Mouse (Mus musculus) hindbrain, embryonic 11.5 days (tissue): ENCODE data around the gene Cd68. TPM values are rescaled to one million over a fixed set of nuclear protein-coding genes. Genes with fewer than 3 reads are reported as not detected.

ENCODE experiments used
- ATAC-seq: fragments of 200-750 bp; cut with Nextera tagmentation; 2 replicates; pipeline ENCODE4 v1.8.0; 2017; ENCODE audit warnings: mild to moderate bottlenecking, moderate TSS enrichment, moderate library complexity; ENCODE audit not compliant: low FRiP score
- DNase-seq: peaks from one replicate; pipeline ENCODE4 v3.0.0-alpha.2; 2015; ENCODE audit warnings: low spot score
- H3K27ac ChIP-seq: fragments of 300-500 bp; sonication (generic); 2 replicates; pipeline ENCODE4 v1.5.1; 2014; ENCODE audit warnings: mild to moderate bottlenecking, low read depth, low read length
- H3K27me3 ChIP-seq: fragments of 300-500 bp; sonication (generic); 2 replicates; pipeline ENCODE4 v1.6.1; 2014; ENCODE audit warnings: mild to moderate bottlenecking, low read length, moderate library complexity, mixed read lengths; ENCODE audit not compliant: control insufficient read depth, insufficient read depth
- H3K36me3 ChIP-seq: fragments of 300-500 bp; sonication (generic); 2 replicates; pipeline ENCODE4 v1.6.1; 2014; ENCODE audit warnings: mild to moderate bottlenecking, low read length, moderate library complexity, mixed read lengths; ENCODE audit not compliant: control insufficient read depth, insufficient read depth
- H3K4me1 ChIP-seq: fragments of 300-500 bp; sonication (generic); replicated peaks from 2 replicates; pipeline ENCODE4 v1.6.1; 2014; ENCODE audit warnings: low read length, mixed read lengths; ENCODE audit not compliant: control insufficient read depth, insufficient read depth
- H3K4me2 ChIP-seq: fragments of 300-500 bp; sonication (generic); replicated peaks from 2 replicates; pipeline ENCODE4 v1.6.1; 2014; ENCODE audit warnings: mild to moderate bottlenecking, low read depth, low read length
- H3K4me3 ChIP-seq: fragments of 300-500 bp; sonication (generic); 2 replicates; pipeline ENCODE4 v1.5.1; 2014; ENCODE audit warnings: low read depth, low read length
- H3K9ac ChIP-seq: fragments of 300-500 bp; sonication (generic); 2 replicates; pipeline ENCODE4 v1.6.1; 2014; ENCODE audit warnings: low read depth, low read length
- H3K9me3 ChIP-seq: fragments of 300-500 bp; sonication (generic); 2 replicates; pipeline ENCODE4 v1.6.1; 2016; ENCODE audit warnings: low read length; ENCODE audit not compliant: control insufficient read depth
- WGBS: fragments of 180-500 bp; shearing (Covaris S2); extraction: QIAGEN DNeasy Blood & Tissue Kit; methylation state at CpG from one replicate; pipeline ENCODE4 v1.1.7; 2014; 5-methylcytosine and 5-hydroxymethylcytosine counted together
- polyA plus RNA-seq: library from polyadenylated mRNA; unstranded; fragments of >200 nt; fragmentation: Nextera tagmentation; extraction: Ambion mirVana; gene quantifications from 2 replicates; pipeline ENCODE4 v1.2.1, GENCODE M21; 2014

Gene Cd68
- polyA plus RNA-seq, 1 experiment from 2014 or later = 8.2 TPM

- 82% methylated on average over 10 of the region's 10 CpGs for WGBS
- Histone ChIP-seq H3K27me3 (no peaks in the 10 kb centered on the region), H3K27ac (peak overlapping the region; percentile 14; the same call in 1 of the 2 replicates), H3K9me3 (no peaks in the 10 kb centered on the region), H3K4me1 (no peaks in the 10 kb centered on the region; the same call in 1 of the 2 replicates), H3K9ac (no peak overlapping the region), H3K36me3 (peaks cover 11% of the 10 kb centered on the region), H3K4me2 (no peak overlapping the region), H3K4me3 (no peak overlapping the region)
- peak; percentile 80 for DNase-seq
- ATAC-seq = no peak
These were observed 9.1 kb downstream of the Cd68 start for GRCm38 (mm10) chr11:69656617-69657461.

GRCm38 (mm10) chr11:69656065-69656455 is 9.9 kb downstream of the Cd68 start:
- WGBS = 77% methylated on average over 5 of the region's 5 CpGs
- Histone ChIP-seq H3K36me3 (peaks cover 15% of the 10 kb centered on the region), H3K27ac (no peak overlapping the region), H3K4me2 (no peak overlapping the region), H3K4me1 (no peaks in the 10 kb centered on the region; the same call in 1 of the 2 replicates), H3K27me3 (no peaks in the 10 kb centered on the region), H3K9ac (no peak overlapping the region), H3K4me3 (no peak overlapping the region), H3K9me3 (no peaks in the 10 kb centered on the region)
- DNase-seq (no peak), ATAC-seq (no peak)

- peak; percentile 87 for DNase-seq
- Histone ChIP-seq H3K36me3 (peaks cover 21% of the 10 kb centered on the region), H3K4me3 (peak within 1 kb of the TSS; percentile 14; the same call in 1 of the 2 replicates), H3K27ac (no peak within 1 kb of the TSS), H3K27me3 (no peaks in the 10 kb centered on the region), H3K9me3 (no peaks in the 10 kb centered on the region), H3K4me1 (no peaks in the 10 kb centered on the region; the same call in 1 of the 2 replicates), H3K9ac (no peak within 1 kb of the TSS), H3K4me2 (no peak within 1 kb of the TSS; the same call in none of the 2 replicates)
- ATAC-seq = peak; percentile 78
- WGBS = 24% methylated on average over 34 of the region's 34 CpGs
These were observed 10.5 kb downstream of the Cd68 start, which contains the start of gene Sox15 for GRCm38 (mm10) chr11:69655264-69656064. Gene Sox15 (plus strand): TSS chr11:69655314.

GRCm38 (mm10) chr11:69654760-69655159 is 11.2 kb downstream of the Cd68 start:
- Histone ChIP-seq H3K27me3 (no peaks in the 10 kb centered on the region), H3K4me3 (no peak overlapping the region), H3K27ac (no peak overlapping the region), H3K36me3 (peaks cover 26% of the 10 kb centered on the region), H3K4me1 (no peaks in the 10 kb centered on the region; the same call in 1 of the 2 replicates), H3K4me2 (no peak overlapping the region; the same call in 1 of the 2 replicates), H3K9ac (no peak overlapping the region), H3K9me3 (no peaks in the 10 kb centered on the region)
- WGBS = 53% methylated on average over 9 of the region's 9 CpGs
- ATAC-seq (no peak), DNase-seq (no peak)

GRCm38 (mm10) chr11:69653399-69653798 is 12.6 kb downstream of the Cd68 start:
- no peak overlapping the region for H3K4me3 ChIP-seq

GRCm38 (mm10) chr11:69645860-69646259 is 20.1 kb downstream of the Cd68 start:
- Histone ChIP-seq H3K9me3 (no peaks in the 10 kb centered on the region), H3K27ac (no peak overlapping the region), H3K4me1 (no peaks in the 10 kb centered on the region), H3K27me3 (no peaks in the 10 kb centered on the region), H3K4me3 (no peak overlapping the region), H3K4me2 (no peak overlapping the region), H3K9ac (no peak overlapping the region), H3K36me3 (peaks cover 44% of the 10 kb centered on the region)
- 94% methylated on average over 5 of the region's 5 CpGs for WGBS
- ATAC-seq = no peak
- DNase-seq = no peak

More at GRCm38 (mm10) chr11:69653399-69653798, 12.6 kb downstream of the Cd68 start:
- no peaks in the 10 kb centered on the region; the same call in 1 of the 2 replicates for H3K4me1 ChIP-seq
- ATAC-seq = no peak
- peaks cover 32% of the 10 kb centered on the region for H3K36me3 ChIP-seq
- H3K4me2 ChIP-seq = no peak overlapping the region
- H3K27ac ChIP-seq = no peak overlapping the region
- no peak for DNase-seq
- no peaks in the 10 kb centered on the region for H3K27me3 ChIP-seq
- 74% methylated on average over 5 of the region's 5 CpGs for WGBS
- no peaks in the 10 kb centered on the region for H3K9me3 ChIP-seq
- H3K9ac ChIP-seq = no peak overlapping the region

- no peaks in the 10 kb centered on the region for H3K27me3 ChIP-seq
- H3K9me3 ChIP-seq = no peaks in the 10 kb centered on the region
- peaks cover 3% of the 10 kb centered on the region for H3K4me1 ChIP-seq
- no peak overlapping the region for H3K4me2 ChIP-seq
- WGBS = 89% methylated on average over 3 of the region's 3 CpGs
- no peak overlapping the region for H3K4me3 ChIP-seq
- no peak for ATAC-seq
- H3K27ac ChIP-seq = no peak overlapping the region
- no peak overlapping the region for H3K9ac ChIP-seq
- H3K36me3 ChIP-seq = peaks cover 4% of the 10 kb centered on the region; the same call in 1 of the 2 replicates
- no peak for DNase-seq
These were observed 30.5 kb downstream of the Cd68 start for GRCm38 (mm10) chr11:69635471-69635870.

- H3K4me1 ChIP-seq = peaks cover 3% of the 10 kb centered on the region
- peak overlapping the region; percentile 97 for H3K27ac ChIP-seq
- 1% methylated on average over 46 of the region's 50 CpGs for WGBS
- peak overlapping the region; percentile 98 for H3K9ac ChIP-seq
- ATAC-seq (peak; percentile 55), DNase-seq (no peak)
- no peaks in the 10 kb centered on the region for H3K27me3 ChIP-seq
- peak overlapping the region; percentile 75 for H3K4me2 ChIP-seq
- H3K4me3 ChIP-seq = peak overlapping the region; percentile 98
- H3K36me3 ChIP-seq = no peaks in the 10 kb centered on the region
- no peaks in the 10 kb centered on the region for H3K9me3 ChIP-seq
These were observed 32.7 kb downstream of the Cd68 start for GRCm38 (mm10) chr11:69633128-69633866.
